In the genomic region with DNA sequence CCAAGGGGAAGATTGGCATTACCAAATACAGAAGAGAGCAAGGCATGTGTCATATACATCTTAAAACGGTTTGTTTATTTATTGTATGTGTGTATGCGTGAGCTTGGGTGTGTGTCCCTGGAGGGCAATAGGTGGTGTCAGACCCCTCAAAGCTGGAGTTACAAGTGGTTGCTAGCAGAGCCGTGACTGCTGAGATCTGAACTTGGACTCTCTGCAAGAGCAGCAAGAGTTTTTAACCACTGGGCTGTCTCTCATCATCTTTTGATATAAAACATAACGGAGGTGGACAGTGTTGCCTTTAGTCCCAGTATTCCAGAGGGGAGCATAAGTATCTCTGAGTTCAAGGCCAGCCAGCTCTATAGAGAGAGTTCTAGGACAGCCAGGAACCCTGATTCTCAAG, we compare ENCODE assay signal across 21 mouse cellular contexts. TPM values are rescaled to one million over a fixed set of nuclear protein-coding genes. Genes with fewer than 3 reads are reported as not detected.
DNase-seq lines count a peak whose midpoint lies in the region; ATAC-seq and TF ChIP-seq lines count a peak whose summit lies in the region.
"Had no signal": no experiment of that assay in that cellular context is flagged by ENCODE, and none has a peak within 500 bp of the region (broad histone marks: within the 10 kb centered on the region; RNA-seq: fewer than 3 reads in every experiment).

No protein-coding gene starts in this region.

- H3K27me3 ChIP-seq in forebrain, embryonic 12.5 days = peaks cover 4% of the 10 kb centered on the region
- H3K27me3 ChIP-seq in forebrain, postnatal 0 days (ENCODE audit: insufficient read depth, low read length) = no peaks in the 10 kb centered on the region
- H3K27me3 ChIP-seq in neural tube, embryonic 12.5 days (replicated peaks) = no peaks in the 10 kb centered on the region
- no peaks in the 10 kb centered on the region for H3K27me3 ChIP-seq in midbrain, embryonic 13.5 days

- ATAC-seq in forebrain, embryonic 12.5 days (ENCODE audit: low FRiP score) = no peak
- no peak for ATAC-seq in forebrain, postnatal 0 days
- no peak for ATAC-seq in neural tube, embryonic 12.5 days (ENCODE audit: low FRiP score, low read depth)
- ATAC-seq in midbrain, embryonic 13.5 days = no peak
- ATAC-seq: CD4-positive, CD25-positive, alpha-beta regulatory T cell, adult 4 months; inflammation-experienced regulatory T-cells, adult 6 months; liver, embryonic 12.5 days had no signal

- no peak overlapping the region for H3K4me3 ChIP-seq in forebrain, embryonic 12.5 days (replicated peaks)
- H3K4me3 ChIP-seq in forebrain, postnatal 0 days (ENCODE audit: low read depth, low read length) = no peak overlapping the region
- no peak overlapping the region for H3K4me3 ChIP-seq in neural tube, embryonic 12.5 days
- peak overlapping the region; percentile 28 for H3K4me3 ChIP-seq in midbrain, embryonic 13.5 days (replicated peaks)
- H3K4me3 ChIP-seq: heart, adult 2 months; limb, embryonic 12.5 days; liver, embryonic 12.5 days had no signal

- H3K9ac ChIP-seq in forebrain, embryonic 12.5 days = no peak overlapping the region
- no peak overlapping the region for H3K9ac ChIP-seq in forebrain, postnatal 0 days
- no peak overlapping the region for H3K9ac ChIP-seq in neural tube, embryonic 12.5 days
- H3K9ac ChIP-seq in midbrain, embryonic 13.5 days (replicated peaks) = peak overlapping the region; percentile 64; the same call in 1 of the 2 replicates
- H3K9ac ChIP-seq: limb, embryonic 12.5 days had no signal

- H3K4me2 ChIP-seq in forebrain, embryonic 12.5 days = peak overlapping the region; percentile 35; the same call in 1 of the 2 replicates
- no peak overlapping the region for H3K4me2 ChIP-seq in forebrain, postnatal 0 days (ENCODE audit: low read depth)
- H3K4me2 ChIP-seq in neural tube, embryonic 12.5 days (replicated peaks) = peak overlapping the region; percentile 52
- peak overlapping the region; percentile 52 for H3K4me2 ChIP-seq in midbrain, embryonic 13.5 days (replicated peaks)
- H3K4me2 ChIP-seq: liver, embryonic 12.5 days had no signal

- H3K4me1 ChIP-seq in forebrain, embryonic 12.5 days = peaks cover 37% of the 10 kb centered on the region
- peaks cover 7% of the 10 kb centered on the region; the same call in 1 of the 2 replicates for H3K4me1 ChIP-seq in forebrain, postnatal 0 days (ENCODE audit: insufficient read depth)
- H3K4me1 ChIP-seq in neural tube, embryonic 12.5 days = peaks cover 22% of the 10 kb centered on the region
- peaks cover 38% of the 10 kb centered on the region for H3K4me1 ChIP-seq in midbrain, embryonic 13.5 days (replicated peaks)
- H3K4me1 ChIP-seq: liver, embryonic 12.5 days had no signal

- TF ChIP-seq CTCF in forebrain, postnatal 0 days (IDR thresholded peaks at IDR 0.05; ENCODE audit: low read depth) = no peak

- no peak for DNase-seq in forebrain, postnatal 0 days
- no peak for DNase-seq in neural tube, embryonic 10.5 days (ENCODE audit: extremely low spot score, low spot score)
- DNase-seq in layer of hippocampus, postnatal 10 days (ENCODE audit: low spot score in 2 of 2) = no peak
- DNase-seq in embryo, embryonic 10 days (ENCODE audit: low spot score) = no peak
- DNase-seq in cerebellum, adult 18-20 months = no peak
- DNase-seq: adrenal gland, postnatal 25 days; cerebellum, adult 9-10 months; gastrocnemius, postnatal 36 days; heart, adult 2 months; layer of hippocampus, adult 9-11 months; lung, adult 18-20 months; lung, postnatal 14 days; thymus, postnatal 25 days had no signal

- H3K36me3 ChIP-seq in forebrain, embryonic 12.5 days (replicated peaks) = no peaks in the 10 kb centered on the region
- H3K36me3 ChIP-seq in forebrain, postnatal 0 days (ENCODE audit: insufficient read depth) = no peaks in the 10 kb centered on the region
- no peaks in the 10 kb centered on the region for H3K36me3 ChIP-seq in neural tube, embryonic 12.5 days
- no peaks in the 10 kb centered on the region for H3K36me3 ChIP-seq in midbrain, embryonic 13.5 days
- H3K36me3 ChIP-seq: limb, embryonic 12.5 days; liver, embryonic 12.5 days had no signal

- WGBS in forebrain, embryonic 12.5 days = 82% methylated on average over 4 of the region's 4 CpGs
- 83% methylated on average over 4 of the region's 4 CpGs for WGBS in forebrain, postnatal 0 days
- 71% methylated on average over 4 of the region's 4 CpGs for WGBS in neural tube, embryonic 12.5 days
- 49% methylated on average over 4 of the region's 4 CpGs for WGBS in midbrain, embryonic 13.5 days

- no peaks in the 10 kb centered on the region for H3K9me3 ChIP-seq in forebrain, embryonic 12.5 days
- no peaks in the 10 kb centered on the region for H3K9me3 ChIP-seq in forebrain, postnatal 0 days (ENCODE audit: low read length)
- no peaks in the 10 kb centered on the region for H3K9me3 ChIP-seq in neural tube, embryonic 12.5 days
- H3K9me3 ChIP-seq in midbrain, embryonic 13.5 days = no peaks in the 10 kb centered on the region
- H3K9me3 ChIP-seq: limb, embryonic 12.5 days; liver, embryonic 12.5 days had no signal

- 0 out of 2 replicates have a peak overlapping the region, but pooled peaks have one; percentile 72 for H3K27ac ChIP-seq in forebrain, embryonic 12.5 days
- no peak overlapping the region for H3K27ac ChIP-seq in forebrain, postnatal 0 days (ENCODE audit: low read depth, low read length)
- H3K27ac ChIP-seq in neural tube, embryonic 12.5 days = peak overlapping the region; percentile 47; the same call in 1 of the 2 replicates
- H3K27ac ChIP-seq in midbrain, embryonic 13.5 days = peak overlapping the region; percentile 93
- H3K27ac ChIP-seq: heart, adult 2 months; kidney, postnatal 0 days; limb, embryonic 12.5 days; liver, embryonic 12.5 days had no signal

RNA-seq across cellular contexts. Expression of gene Mum1, which starts 18.0 kb away (rescaled TPM):
- 55.5 and 58.4 TPM in 2 replicates for polyA plus RNA-seq in forebrain, embryonic 12.5 days (2016; fragmentation: Nextera tagmentation; extraction: Ambion mirVana)
- total RNA-seq in forebrain, postnatal 0 days (2014; rRNA removed) = 57.6 and 60.7 TPM in 2 replicates
- polyA plus RNA-seq in forebrain, postnatal 0 days (2015; fragmentation: Nextera tagmentation; extraction: Ambion mirVana) = 41.1 and 50.4 TPM in 2 replicates
- 52.1 and 54.6 TPM in 2 replicates for polyA plus RNA-seq in neural tube, embryonic 12.5 days (2016; fragmentation: Nextera tagmentation; extraction: Ambion mirVana)
- polyA plus RNA-seq in midbrain, embryonic 13.5 days (2015; fragmentation: Nextera tagmentation; extraction: Ambion mirVana) = 91.4 and 98.4 TPM in 2 replicates
- total RNA-seq in layer of hippocampus, postnatal 10 days (2021) = 10 to 100 TPM; 40.3 to 46.6 TPM

RNA-seq across cellular contexts. Expression of gene Efna2, which starts 29.0 kb away (rescaled TPM):
- 36.4 and 48.9 TPM in 2 replicates for polyA plus RNA-seq in forebrain, embryonic 12.5 days (2016; fragmentation: Nextera tagmentation; extraction: Ambion mirVana)
- total RNA-seq in forebrain, postnatal 0 days (2014; rRNA removed) = 29.0 and 30.9 TPM in 2 replicates
- 30.6 and 31.3 TPM in 2 replicates for polyA plus RNA-seq in forebrain, postnatal 0 days (2015; fragmentation: Nextera tagmentation; extraction: Ambion mirVana)
- polyA plus RNA-seq in neural tube, embryonic 12.5 days (2016; fragmentation: Nextera tagmentation; extraction: Ambion mirVana) = 47.9 and 48.0 TPM in 2 replicates
- polyA plus RNA-seq in midbrain, embryonic 13.5 days (2015; fragmentation: Nextera tagmentation; extraction: Ambion mirVana) = 34.5 and 41.3 TPM in 2 replicates
- 10 to 100 TPM; 16.8 to 19.8 TPM for total RNA-seq in layer of hippocampus, postnatal 10 days (2021)
- polyA plus RNA-seq: inflammation-experienced regulatory T-cells, adult 6 months had no signal

RNA-seq across cellular contexts. Expression of gene 1600002K03Rik, which starts 35.5 kb away (rescaled TPM):
- 11.1 and 11.6 TPM in 2 replicates for polyA plus RNA-seq in forebrain, embryonic 12.5 days (2016; fragmentation: Nextera tagmentation; extraction: Ambion mirVana)
- 4.2 and 5.0 TPM in 2 replicates for total RNA-seq in forebrain, postnatal 0 days (2014; rRNA removed)
- polyA plus RNA-seq in forebrain, postnatal 0 days (2015; fragmentation: Nextera tagmentation; extraction: Ambion mirVana) = 5.0 and 6.0 TPM in 2 replicates
- polyA plus RNA-seq in neural tube, embryonic 12.5 days (2016; fragmentation: Nextera tagmentation; extraction: Ambion mirVana) = 14.9 and 15.7 TPM in 2 replicates
- 11.9 and 14.5 TPM in 2 replicates for polyA plus RNA-seq in midbrain, embryonic 13.5 days (2015; fragmentation: Nextera tagmentation; extraction: Ambion mirVana)
- total RNA-seq in layer of hippocampus, postnatal 10 days (2021) = 1 to 10 TPM; 4.3 to 6.7 TPM

RNA-seq across cellular contexts. Expression of gene Ndufs7, which starts 40.7 kb away (rescaled TPM):
- 201 and 216 TPM in 2 replicates for polyA plus RNA-seq in forebrain, embryonic 12.5 days (2016; fragmentation: Nextera tagmentation; extraction: Ambion mirVana)
- total RNA-seq in forebrain, postnatal 0 days (2014; rRNA removed) = 162 and 212 TPM in 2 replicates
- polyA plus RNA-seq in forebrain, postnatal 0 days (2015; fragmentation: Nextera tagmentation; extraction: Ambion mirVana) = 343 and 394 TPM in 2 replicates
- polyA plus RNA-seq in neural tube, embryonic 12.5 days (2016; fragmentation: Nextera tagmentation; extraction: Ambion mirVana) = 214 and 227 TPM in 2 replicates
- polyA plus RNA-seq in midbrain, embryonic 13.5 days (2015; fragmentation: Nextera tagmentation; extraction: Ambion mirVana) = 244 and 265 TPM in 2 replicates
- total RNA-seq in layer of hippocampus, postnatal 10 days (2021) = 100 to 1,000 TPM; 143 to 152 TPM

RNA-seq across cellular contexts. Expression of gene Cirbp, which starts 42.5 kb away (rescaled TPM):
- polyA plus RNA-seq in forebrain, embryonic 12.5 days (2016; fragmentation: Nextera tagmentation; extraction: Ambion mirVana) = 224 and 240 TPM in 2 replicates
- 345 and 424 TPM in 2 replicates for total RNA-seq in forebrain, postnatal 0 days (2014; rRNA removed)
- 834 and 838 TPM in 2 replicates for polyA plus RNA-seq in forebrain, postnatal 0 days (2015; fragmentation: Nextera tagmentation; extraction: Ambion mirVana)
- 262 and 273 TPM in 2 replicates for polyA plus RNA-seq in neural tube, embryonic 12.5 days (2016; fragmentation: Nextera tagmentation; extraction: Ambion mirVana)
- 354 and 412 TPM in 2 replicates for polyA plus RNA-seq in midbrain, embryonic 13.5 days (2015; fragmentation: Nextera tagmentation; extraction: Ambion mirVana)
- 100 to 1,000 TPM; 154 to 175 TPM for total RNA-seq in layer of hippocampus, postnatal 10 days (2021)
